Mouse (Mus musculus) small intestine, adult 2 months (tissue): ENCODE data around the gene Ccdc183.
A peak's percentile ranks its signal among the peaks of the same experiment; 100 is the strongest.

Source experiments
- CTCF ChIP-seq: fragments of 200-500 bp; IDR thresholded peaks from 2 replicates; pipeline ENCODE4 v1.5.1; 2012; ENCODE audit warnings: low read depth, mild to moderate bottlenecking, control low read depth, inconsistent platforms, low read length, moderate library complexity, mixed read lengths; ENCODE audit not compliant: insufficient replicate concordance, insufficient read length; ENCODE audit errors: extremely low read depth
- POLR2A ChIP-seq: fragments of 200-500 bp; IDR thresholded peaks from 2 replicates; pipeline ENCODE4 v1.6.1; 2012; ENCODE audit warnings: low read depth, mild to moderate bottlenecking, control low read depth, inconsistent platforms, low read length, moderate library complexity

- TF ChIP-seq CTCF (no peak), POLR2A (peak; percentile 77)
These were observed 9.5 kb downstream of the Ccdc183 start, which contains the start of gene Rabl6 for GRCm38 (mm10) chr2:25607761-25608622.
